Mouse (Mus musculus): ENCODE results near the gene Dock3. TPM values are rescaled to one million over a fixed set of nuclear protein-coding genes. Genes with fewer than 3 reads are reported as not detected.

The Dock3 gene
- total and polyA plus RNA-seq, 3 experiments, result 1.0 to 9.0 (median 6.6) TPM

DNA sequence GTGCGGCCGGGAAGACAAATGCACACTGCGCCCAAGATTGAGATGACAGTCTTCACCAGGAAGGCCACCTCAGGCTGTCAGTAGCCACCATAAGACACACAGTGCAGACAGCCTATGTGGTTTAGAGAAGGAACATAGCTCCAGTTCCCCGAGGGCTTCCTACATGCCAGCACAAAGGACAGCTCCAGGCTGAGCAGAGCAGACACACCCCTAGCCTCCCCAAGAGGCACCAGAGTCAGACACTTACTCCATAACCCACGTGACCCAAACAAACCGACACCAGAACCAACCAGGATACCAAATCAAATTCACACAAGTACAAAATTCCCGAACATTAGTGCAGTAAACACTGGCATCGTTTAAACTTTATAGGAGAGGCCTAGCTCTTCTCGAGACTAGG, 342.4 kb downstream of the Dock3 start:
- Histone ChIP-seq H3K4me3 (no peak overlapping the region), H3K79me2 (replicated peaks; ENCODE audit: control insufficient read depth, insufficient read depth, low read length) (no peaks in the 10 kb centered on the region), H3K27me3 (ENCODE audit: control insufficient read depth, insufficient read depth, low read length) (no peaks in the 10 kb centered on the region), H3K36me3 (ENCODE audit: control insufficient read depth, insufficient read depth, low read length) (peaks cover 5% of the 10 kb centered on the region; the same call in 1 of the 2 replicates), H3K4me1 (ENCODE audit: control insufficient read depth, insufficient read depth, low read length) (peaks cover 11% of the 10 kb centered on the region), H3K9ac (ENCODE audit: low read depth, low read length) (no peak overlapping the region), H3K27ac (no peak overlapping the region)
- intact Hi-C loops (cut with DNase I), result loop anchor here (5.0 kb wide), 1 partner anchor 202 kb away; the partner anchor contains the start of gene Tex264
- WGBS, result 75% methylated on average over 9 of the region's 9 CpGs
- DNase-seq, result no peak
- TF ChIP-seq EP300 (IDR thresholded peaks at IDR 0.05; ENCODE audit: insufficient read depth, low read depth, low read length) (no peak), POLR2A (IDR thresholded peaks at IDR 0.05; ENCODE audit: insufficient read depth, low read depth, low read length) (no peak), CTCF (IDR thresholded peaks at IDR 0.05) (no peak)

- peaks cover 13% of the 10 kb centered on the region for H3K4me1 ChIP-seq (ENCODE audit: control insufficient read depth, insufficient read depth, low read length)
Observed at GRCm38 (mm10) chr9:106888346-106888745, 343.4 kb downstream of the Dock3 start.

GRCm38 (mm10) chr9:106886828-106887702, 344.6 kb downstream of the Dock3 start, which contains the start of gene Rbm15b:
Rbm15b (minus strand) TSS chr9:106887428.
- intact Hi-C loops (cut with DNase I), result loop anchor here (1.0 to 5.0 kb wide), 2 partner anchors 65 to 200 kb away; partner anchors contain the start of gene Tex264
- peaks cover 7% of the 10 kb centered on the region; the same call in 1 of the 2 replicates for H3K36me3 ChIP-seq (ENCODE audit: control insufficient read depth, insufficient read depth, low read length)
- H3K27me3 ChIP-seq (ENCODE audit: control insufficient read depth, insufficient read depth, low read length), result no peaks in the 10 kb centered on the region
- WGBS, result 2% methylated on average over 95 of the region's 101 CpGs
- DNase-seq, result peak; percentile 97 to 99
- peak within 1 kb of the TSS; percentile 69 for H3K27ac ChIP-seq
- peak within 1 kb of the TSS; percentile 77 for H3K4me3 ChIP-seq
- H3K79me2 ChIP-seq (replicated peaks; ENCODE audit: control insufficient read depth, insufficient read depth, low read length), result 0 out of 2 replicates have a peak, but pooled peaks cover 2% of the 10 kb centered on the region
- H3K9ac ChIP-seq (ENCODE audit: low read depth, low read length), result peak within 1 kb of the TSS; percentile 95
- peak; percentile 44; the same call in 1 of the 2 replicates for TF ChIP-seq POLR2A (IDR thresholded peaks at IDR 0.05; ENCODE audit: insufficient read depth, low read depth, low read length)
- no peak; the same call in 1 of the 2 replicates for TF ChIP-seq EP300 (IDR thresholded peaks at IDR 0.05; ENCODE audit: insufficient read depth, low read depth, low read length)
- TF ChIP-seq CTCF (IDR thresholded peaks at IDR 0.05), result peak; percentile 94
- peaks cover 13% of the 10 kb centered on the region for H3K4me1 ChIP-seq (ENCODE audit: control insufficient read depth, insufficient read depth, low read length)

More at GRCm38 (mm10) chr9:106888346-106888745, 343.4 kb downstream of the Dock3 start:
- Histone ChIP-seq H3K27ac (no peak overlapping the region), H3K79me2 (replicated peaks; ENCODE audit: control insufficient read depth, insufficient read depth, low read length) (0 out of 2 replicates have a peak, but pooled peaks cover 2% of the 10 kb centered on the region), H3K9ac (ENCODE audit: low read depth, low read length) (no peak overlapping the region), H3K27me3 (ENCODE audit: control insufficient read depth, insufficient read depth, low read length) (no peaks in the 10 kb centered on the region), H3K4me3 (no peak overlapping the region), H3K36me3 (ENCODE audit: control insufficient read depth, insufficient read depth, low read length) (peaks cover 7% of the 10 kb centered on the region; the same call in 1 of the 2 replicates)
- 94% methylated on average over 3 of the region's 3 CpGs for WGBS
- intact Hi-C loops (cut with DNase I), result loop anchor here (5.0 kb wide), 1 partner anchor 201 kb away; the partner anchor contains the start of gene Tex264
- TF ChIP-seq CTCF (IDR thresholded peaks at IDR 0.05), result no peak
- TF ChIP-seq EP300 (IDR thresholded peaks at IDR 0.05; ENCODE audit: insufficient read depth, low read depth, low read length), result no peak
- no peak for TF ChIP-seq POLR2A (IDR thresholded peaks at IDR 0.05; ENCODE audit: insufficient read depth, low read depth, low read length)
- no peak for DNase-seq

GRCm38 (mm10) chr9:106885901-106886731, 345.6 kb downstream of the Dock3 start:
- TF ChIP-seq POLR2A (IDR thresholded peaks at IDR 0.05; ENCODE audit: insufficient read depth, low read depth, low read length) (no peak), EP300 (IDR thresholded peaks at IDR 0.05; ENCODE audit: insufficient read depth, low read depth, low read length) (no peak), CTCF (IDR thresholded peaks at IDR 0.05) (no peak)
- H3K36me3 ChIP-seq (ENCODE audit: control insufficient read depth, insufficient read depth, low read length), result peaks cover 7% of the 10 kb centered on the region; the same call in 1 of the 2 replicates
- peak overlapping the region; percentile 69 for H3K27ac ChIP-seq

More at GRCm38 (mm10) chr9:106885901-106886731, 345.6 kb downstream of the Dock3 start:
- 2% methylated on average over 103 of the region's 107 CpGs for WGBS
- peak; percentile 63 to 68 for DNase-seq
- 0 out of 2 replicates have a peak, but pooled peaks cover 2% of the 10 kb centered on the region for H3K79me2 ChIP-seq (replicated peaks; ENCODE audit: control insufficient read depth, insufficient read depth, low read length)
- intact Hi-C loops (cut with DNase I), result loop anchor here (5.0 kb wide), 1 partner anchor 199 kb away; the partner anchor contains the start of gene Tex264
- no peaks in the 10 kb centered on the region for H3K27me3 ChIP-seq (ENCODE audit: control insufficient read depth, insufficient read depth, low read length)
- peaks cover 13% of the 10 kb centered on the region for H3K4me1 ChIP-seq (ENCODE audit: control insufficient read depth, insufficient read depth, low read length)
- H3K4me3 ChIP-seq, result peak overlapping the region; percentile 77
- peak overlapping the region; percentile 95 for H3K9ac ChIP-seq (ENCODE audit: low read depth, low read length)

All from heart, adult 2 months (tissue).